Comparison of ENCODE assay signal across 31 mouse cellular contexts in genomic region chr15:85537151-85537550, GRCm38 (mm10). TPM values are rescaled to one million over a fixed set of nuclear protein-coding genes. Genes with fewer than 3 reads are reported as not detected.
DNase-seq lines count a peak whose midpoint lies in the region; ATAC-seq and TF ChIP-seq lines count a peak whose summit lies in the region.
"Had no signal": no experiment of that assay in that cellular context is flagged by ENCODE, and none has a peak within 500 bp of the region (broad histone marks: within the 10 kb centered on the region; RNA-seq: fewer than 3 reads in every experiment).

No protein-coding gene starts in this region.

- H3K36me3 ChIP-seq in forebrain, embryonic 10.5 days (replicated peaks), result peaks cover 91% of the 10 kb centered on the region
- H3K36me3 ChIP-seq in forebrain, embryonic 15.5 days, result no peaks in the 10 kb centered on the region
- no peaks in the 10 kb centered on the region for H3K36me3 ChIP-seq in kidney, embryonic 16.5 days (ENCODE audit: insufficient read depth, low read length)
- H3K36me3 ChIP-seq in testis, adult 2 months (ENCODE audit: control insufficient read depth, insufficient read depth, low read length), result no peaks in the 10 kb centered on the region
- H3K36me3 ChIP-seq: embryonic facial prominence, embryonic 13.5 days; hindbrain, embryonic 15.5 days had no signal

- peaks cover 13% of the 10 kb centered on the region; the same call in 1 of the 2 replicates for H3K27me3 ChIP-seq in forebrain, embryonic 10.5 days (ENCODE audit: poor library complexity, severe bottlenecking)
- H3K27me3 ChIP-seq in forebrain, embryonic 15.5 days, result no peaks in the 10 kb centered on the region
- H3K27me3 ChIP-seq in kidney, embryonic 16.5 days (ENCODE audit: insufficient read depth, low read length), result no peaks in the 10 kb centered on the region
- H3K27me3 ChIP-seq in testis, adult 2 months (ENCODE audit: control insufficient read depth, insufficient read depth, low read length), result no peaks in the 10 kb centered on the region
- H3K27me3 ChIP-seq: forebrain, embryonic 13.5 days; hindbrain, embryonic 12.5 days; hindbrain, embryonic 15.5 days had no signal

- no peak for TF ChIP-seq CTCF in testis, adult 2 months (IDR thresholded peaks at IDR 0.05; ENCODE audit: control insufficient read depth, insufficient read depth, insufficient replicate concordance, low read depth, low read length)

- 86% methylated on average over 25 of the region's 25 CpGs for WGBS in forebrain, embryonic 10.5 days
- WGBS in forebrain, embryonic 15.5 days, result 90% methylated on average over 25 of the region's 25 CpGs
- WGBS in kidney, embryonic 16.5 days, result 85% methylated on average over 24 of the region's 25 CpGs

- H3K27ac ChIP-seq in forebrain, embryonic 10.5 days, result 0 out of 2 replicates have a peak overlapping the region, but pooled peaks have one; percentile 0
- H3K27ac ChIP-seq in forebrain, embryonic 15.5 days (replicated peaks), result no peak overlapping the region
- peak overlapping the region; percentile 80; the same call in 1 of the 2 replicates for H3K27ac ChIP-seq in kidney, embryonic 16.5 days (ENCODE audit: low read length)
- no peak overlapping the region for H3K27ac ChIP-seq in testis, adult 2 months (ENCODE audit: control insufficient read depth, insufficient read depth, low read depth, low read length)
- H3K27ac ChIP-seq: embryonic facial prominence, embryonic 13.5 days; forebrain, embryonic 13.5 days; gastrocnemius, adult 2 months; hindbrain, embryonic 12.5 days; hindbrain, embryonic 15.5 days had no signal

- no peak for TF ChIP-seq POLR2A in testis, adult 2 months (IDR thresholded peaks at IDR 0.05; ENCODE audit: control insufficient read depth, low read depth, low read length)

- peaks cover 35% of the 10 kb centered on the region for H3K4me1 ChIP-seq in forebrain, embryonic 10.5 days
- peaks cover 22% of the 10 kb centered on the region; the same call in 1 of the 2 replicates for H3K4me1 ChIP-seq in forebrain, embryonic 15.5 days
- H3K4me1 ChIP-seq in kidney, embryonic 16.5 days (ENCODE audit: insufficient read depth, low read length), result peaks cover 47% of the 10 kb centered on the region
- no peaks in the 10 kb centered on the region; the same call in 1 of the 2 replicates for H3K4me1 ChIP-seq in testis, adult 2 months (ENCODE audit: control insufficient read depth, insufficient read depth, low read length)

- no peaks in the 10 kb centered on the region for H3K9me3 ChIP-seq in forebrain, embryonic 10.5 days
- no peaks in the 10 kb centered on the region for H3K9me3 ChIP-seq in forebrain, embryonic 15.5 days
- H3K9me3 ChIP-seq in kidney, embryonic 16.5 days (ENCODE audit: low read length), result no peaks in the 10 kb centered on the region
- H3K9me3 ChIP-seq: embryonic facial prominence, embryonic 10.5 days; embryonic facial prominence, embryonic 13.5 days; forebrain, embryonic 13.5 days; hindbrain, embryonic 12.5 days; hindbrain, embryonic 15.5 days had no signal

- no peak overlapping the region for H3K4me2 ChIP-seq in forebrain, embryonic 15.5 days (replicated peaks)
- H3K4me2 ChIP-seq in kidney, embryonic 16.5 days (replicated peaks; ENCODE audit: low read depth, low read length), result no peak overlapping the region
- H3K4me2 ChIP-seq: embryonic facial prominence, embryonic 13.5 days; forebrain, embryonic 13.5 days; heart, embryonic 11.5 days; hindbrain, embryonic 12.5 days; hindbrain, embryonic 15.5 days had no signal

- no peak for DNase-seq in forebrain, embryonic 10.5 days (ENCODE audit: extremely low spot score, low spot score)
- DNase-seq in kidney, postnatal 25 days, result no peak
- no peak for DNase-seq in testis, postnatal 10 days (ENCODE audit: low spot score)
- peak; percentile 55 for DNase-seq in ZHBTc4 (ENCODE audit: low read depth, low spot score)
- no peak for DNase-seq in layer of hippocampus, adult 11-12 months (ENCODE audit: low spot score)
- DNase-seq: adrenal gland, adult 8-10 months; adrenal gland, postnatal 25 days; cerebellum, adult 11-12 months; cerebellum, adult 8-10 months; cerebellum, postnatal 10 days; cerebellum, postnatal 36 days; embryo, embryonic 11 days; forebrain, postnatal 0 days; gastrocnemius, adult 2 months; gastrocnemius, postnatal 14 days; heart, adult 11 months had no signal

- H3K9ac ChIP-seq in forebrain, embryonic 15.5 days (replicated peaks), result no peak overlapping the region
- no peak overlapping the region for H3K9ac ChIP-seq in kidney, embryonic 16.5 days (replicated peaks; ENCODE audit: low read length)
- H3K9ac ChIP-seq: embryonic facial prominence, embryonic 13.5 days; forebrain, embryonic 13.5 days; forebrain, postnatal 0 days; hindbrain, embryonic 12.5 days; hindbrain, embryonic 15.5 days had no signal

- no peak overlapping the region for H3K4me3 ChIP-seq in forebrain, embryonic 10.5 days
- H3K4me3 ChIP-seq in forebrain, embryonic 15.5 days, result no peak overlapping the region
- no peak overlapping the region for H3K4me3 ChIP-seq in kidney, embryonic 16.5 days (ENCODE audit: low read length)
- peak overlapping the region; percentile 19; the same call in 1 of the 2 replicates for H3K4me3 ChIP-seq in testis, adult 2 months (ENCODE audit: control insufficient read depth, low read depth, low read length)
- H3K4me3 ChIP-seq: embryonic facial prominence, embryonic 10.5 days; embryonic facial prominence, embryonic 13.5 days; erythroblast, embryonic 14.5 days; forebrain, embryonic 13.5 days; gastrocnemius, adult 2 months; hindbrain, embryonic 12.5 days; hindbrain, embryonic 15.5 days had no signal

- no peak for ATAC-seq in forebrain, embryonic 15.5 days (replicated peaks)
- no peak for ATAC-seq in kidney, embryonic 16.5 days (ENCODE audit: low FRiP score, low TSS enrichment)
- ATAC-seq: forebrain, embryonic 13.5 days; forebrain, postnatal 0 days had no signal

RNA-seq across cellular contexts. Expression of gene 7530416G11Rik, which starts 34.1 kb away (rescaled TPM):
- polyA plus RNA-seq in forebrain, embryonic 10.5 days (2016; fragmentation: Nextera tagmentation; extraction: Ambion mirVana), result not detected in 2 replicates
- 0.14 TPM in 1 of 2 replicates, not detected in the other for polyA plus RNA-seq in forebrain, embryonic 15.5 days (2015; fragmentation: Nextera tagmentation; extraction: Ambion mirVana)
- polyA plus RNA-seq in kidney, embryonic 16.5 days (2015; fragmentation: Nextera tagmentation; extraction: Ambion mirVana), result not detected in 2 replicates
- polyA plus RNA-seq in testis, adult 2 months (2012; rRNA removed), result 0.11 and 0.12 TPM in 2 replicates
- polyA plus RNA-seq: brain, embryonic 14.5 days; cortical plate, adult 2 months; embryonic facial prominence, embryonic 10.5 days; embryonic facial prominence, embryonic 13.5 days; erythroblast, embryonic 14.5 days; forebrain, embryonic 13.5 days; forebrain, postnatal 0 days; frontal cortex, adult 2 months; heart, embryonic 11.5 days; heart, embryonic 14.5 days; heart, postnatal 0 days; hindbrain, embryonic 12.5 days; hindbrain, embryonic 15.5 days had no signal

RNA-seq across cellular contexts. Expression of gene Wnt7b, which starts 45.1 kb away (rescaled TPM):
- polyA plus RNA-seq in forebrain, embryonic 10.5 days (2016; fragmentation: Nextera tagmentation; extraction: Ambion mirVana), result 126 and 134 TPM in 2 replicates
- polyA plus RNA-seq in forebrain, embryonic 15.5 days (2015; fragmentation: Nextera tagmentation; extraction: Ambion mirVana), result 132 and 133 TPM in 2 replicates
- 21.2 and 22.5 TPM in 2 replicates for polyA plus RNA-seq in kidney, embryonic 16.5 days (2015; fragmentation: Nextera tagmentation; extraction: Ambion mirVana)
- polyA plus RNA-seq in testis, adult 2 months (2012; rRNA removed), result 0.07 and 1.2 TPM in 2 replicates
- polyA plus RNA-seq: erythroblast, embryonic 14.5 days had no signal

Comparison
In these comparisons a context has a peak if more than half of its experiments do, and no peak if none do; other contexts are left out.
1. H3K27ac ChIP-seq: peak in forebrain, embryonic 10.5 days (single experiment) and kidney, embryonic 16.5 days (single experiment); none in forebrain, embryonic 15.5 days (single experiment) and testis, adult 2 months (single experiment).